Mouse (Mus musculus) ES-Bruce4 (cell line): ENCODE measurements around the gene Map3k12.

ENCODE experiments used
- CTCF ChIP-seq: IDR thresholded peaks from one replicate; pipeline ENCODE4 v1.8.1; 2011; ENCODE audit warnings: low read depth, low read length
- POLR2A ChIP-seq: IDR thresholded peaks from one replicate; pipeline ENCODE4 v1.8.1; 2011; ENCODE audit warnings: low read length; ENCODE audit not compliant: insufficient read depth

DNA sequence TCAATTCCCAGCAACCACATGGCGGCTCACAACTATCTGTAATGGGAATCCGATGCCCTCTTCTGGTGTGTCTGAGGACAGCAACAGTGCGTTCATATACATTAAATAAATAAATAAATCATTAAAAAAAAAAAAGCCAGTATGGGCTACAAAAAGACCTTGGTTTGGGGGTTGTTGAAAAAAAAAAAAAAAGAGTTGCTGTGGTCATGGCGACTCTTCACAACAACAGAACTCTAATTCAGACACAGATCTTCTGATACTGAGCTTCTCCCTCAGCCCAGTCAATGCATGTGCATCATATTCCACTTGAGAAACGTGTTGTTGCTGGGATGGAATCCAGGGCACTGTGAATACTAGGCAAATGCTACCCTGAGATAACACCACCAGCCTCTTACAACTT, 35.7 kb upstream of the Map3k12 start:
- TF ChIP-seq POLR2A (no peak), CTCF (no peak)
